Mouse (Mus musculus) cortical plate, adult 2 months (tissue): ENCODE measurements around the gene Ripor2. TPM values are rescaled to one million over a fixed set of nuclear protein-coding genes. Genes with fewer than 3 reads are reported as not detected.

Source experiments
- H3K27ac ChIP-seq: fragments of 200-500 bp; 2 replicates; pipeline ENCODE4 v1.5.1; 2012; ENCODE audit warnings: low read length, control low read depth, inconsistent platforms; ENCODE audit not compliant: insufficient read depth
- H3K4me1 ChIP-seq: fragments of 200-500 bp; 2 replicates; pipeline ENCODE4 v1.6.1; 2011; ENCODE audit warnings: low read length; ENCODE audit not compliant: control insufficient read depth, insufficient read depth
- H3K4me3 ChIP-seq: fragments of 200-500 bp; 2 replicates; pipeline ENCODE4 v1.5.1; 2011; ENCODE audit warnings: mild to moderate bottlenecking, low read length, control low read depth; ENCODE audit not compliant: insufficient read depth
- CTCF ChIP-seq: fragments of 200-500 bp; IDR thresholded peaks from 2 replicates; pipeline ENCODE4 v1.5.1; 2011; ENCODE audit warnings: mild to moderate bottlenecking, control low read depth, low read length; ENCODE audit not compliant: insufficient read depth; ENCODE audit errors: extremely low read depth
- POLR2A ChIP-seq: fragments of 200-500 bp; IDR thresholded peaks from 2 replicates; pipeline ENCODE4 v1.6.1; 2011; ENCODE audit warnings: mild to moderate bottlenecking, low read length, control low read depth; ENCODE audit not compliant: insufficient read depth; ENCODE audit errors: extremely low read depth
- polyA plus RNA-seq: library from polyadenylated mRNA; depleted of rRNA; stranded (reverse); fragments of >200 nt; gene quantifications from 2 replicates; pipeline ENCODE4 v1.2.3, GENCODE M21; 2012

Ripor2 gene
- polyA plus RNA-seq, 1 experiment: 26.6 TPM

- no peaks in the 10 kb centered on the region for H3K4me1 ChIP-seq
- H3K4me3 ChIP-seq: no peak overlapping the region
- no peak overlapping the region for H3K27ac ChIP-seq
- TF ChIP-seq CTCF (peak; percentile 98), POLR2A (no peak)
These were observed 105.0 kb downstream of the Ripor2 start for GRCm38 (mm10) chr13:24686705-24687665.

- H3K4me1 ChIP-seq: no peaks in the 10 kb centered on the region
- no peak overlapping the region for H3K27ac ChIP-seq
- no peak overlapping the region for H3K4me3 ChIP-seq
- TF ChIP-seq CTCF: no peak
- TF ChIP-seq POLR2A: no peak
These were observed 111.3 kb downstream of the Ripor2 start for GRCm38 (mm10) chr13:24693312-24693711.

- Histone ChIP-seq H3K4me3 (no peak overlapping the region), H3K4me1 (no peaks in the 10 kb centered on the region), H3K27ac (no peak overlapping the region)
- no peak for TF ChIP-seq POLR2A
- no peak for TF ChIP-seq CTCF
These were observed 116.8 kb downstream of the Ripor2 start for GRCm38 (mm10) chr13:24698746-24699145.

- Histone ChIP-seq H3K4me1 (no peaks in the 10 kb centered on the region), H3K27ac (no peak overlapping the region), H3K4me3 (no peak overlapping the region)
- TF ChIP-seq POLR2A (no peak), CTCF (no peak)
These were observed 120.1 kb downstream of the Ripor2 start for GRCm38 (mm10) chr13:24702128-24702527.

- Histone ChIP-seq H3K4me3 (no peak overlapping the region), H3K27ac (no peak overlapping the region), H3K4me1 (no peaks in the 10 kb centered on the region)
- no peak for TF ChIP-seq POLR2A
- no peak for TF ChIP-seq CTCF
These were observed 127.8 kb downstream of the Ripor2 start for GRCm38 (mm10) chr13:24709656-24710396.

GRCm38 (mm10) chr13:24710968-24711367 lies 129.0 kb downstream of the Ripor2 start:
- H3K4me3 ChIP-seq: no peak overlapping the region
- no peak overlapping the region for H3K27ac ChIP-seq
- H3K4me1 ChIP-seq: no peaks in the 10 kb centered on the region
- TF ChIP-seq CTCF (no peak), POLR2A (no peak)

- TF ChIP-seq CTCF (no peak), POLR2A (no peak)
- Histone ChIP-seq H3K27ac (no peak overlapping the region), H3K4me1 (no peaks in the 10 kb centered on the region), H3K4me3 (no peak overlapping the region)
These were observed 130.7 kb downstream of the Ripor2 start for GRCm38 (mm10) chr13:24712581-24713130.

GRCm38 (mm10) chr13:24713434-24714000 lies 131.5 kb downstream of the Ripor2 start:
- Histone ChIP-seq H3K27ac (no peak overlapping the region), H3K4me1 (no peaks in the 10 kb centered on the region), H3K4me3 (no peak overlapping the region)
- TF ChIP-seq POLR2A (no peak), CTCF (peak; percentile 89)

GRCm38 (mm10) chr13:24714360-24714885 lies 132.4 kb downstream of the Ripor2 start:
- Histone ChIP-seq H3K4me1 (no peaks in the 10 kb centered on the region), H3K4me3 (no peak overlapping the region), H3K27ac (no peak overlapping the region)
- no peak for TF ChIP-seq POLR2A
- no peak for TF ChIP-seq CTCF
